Mouse (Mus musculus) midbrain, embryonic 16.5 days (tissue): ENCODE data around the gene Rtn4ip1. TPM values are rescaled to one million over a fixed set of nuclear protein-coding genes. Genes with fewer than 3 reads are reported as not detected.

Experiments used
- ATAC-seq: fragments of 200-750 bp; cut with Nextera tagmentation; 2 replicates; pipeline ENCODE4 v1.8.0; 2017; ENCODE audit warnings: moderate TSS enrichment
- H3K27ac ChIP-seq: fragments of 300-500 bp; sonication (generic); 2 replicates; pipeline ENCODE4 v1.5.1; 2014; ENCODE audit warnings: mild to moderate bottlenecking, low read length, mixed read lengths
- H3K27me3 ChIP-seq: fragments of 300-500 bp; sonication (generic); 2 replicates; pipeline ENCODE4 v1.6.1; 2014; ENCODE audit warnings: low read depth, low read length, mixed read lengths; ENCODE audit not compliant: control insufficient read depth, insufficient read depth
- H3K36me3 ChIP-seq: fragments of 300-500 bp; sonication (generic); 2 replicates; pipeline ENCODE4 v1.6.1; 2014; ENCODE audit warnings: mild to moderate bottlenecking, low read length, moderate library complexity, mixed read lengths; ENCODE audit not compliant: control insufficient read depth, insufficient read depth
- H3K4me1 ChIP-seq: fragments of 300-500 bp; sonication (generic); 2 replicates; pipeline ENCODE4 v1.6.1; 2014; ENCODE audit warnings: mild to moderate bottlenecking, low read length, mixed read lengths; ENCODE audit not compliant: control insufficient read depth, insufficient read depth
- H3K4me2 ChIP-seq: fragments of 300-500 bp; sonication (generic); 2 replicates; pipeline ENCODE4 v1.6.1; 2014; ENCODE audit warnings: mild to moderate bottlenecking, low read length, mixed read lengths
- H3K4me3 ChIP-seq: fragments of 300-500 bp; sonication (generic); 2 replicates; pipeline ENCODE4 v1.5.1; 2014; ENCODE audit warnings: low read depth, mild to moderate bottlenecking, low read length, moderate library complexity, mixed read lengths
- H3K9ac ChIP-seq: fragments of 300-500 bp; sonication (generic); 2 replicates; pipeline ENCODE4 v1.6.1; 2014; ENCODE audit warnings: low read depth, low read length, mixed read lengths
- H3K9me3 ChIP-seq: fragments of 300-500 bp; sonication (generic); replicated peaks from 2 replicates; pipeline ENCODE4 v1.6.1; 2014; ENCODE audit warnings: mild to moderate bottlenecking, low read length, mixed read lengths; ENCODE audit not compliant: control insufficient read depth, poor library complexity, severe bottlenecking
- WGBS: fragments of 180-500 bp; shearing (Covaris S2); extraction: QIAGEN DNeasy Blood & Tissue Kit; methylation state at CpG from one replicate; pipeline ENCODE4 v1.1.7; 2014; 5-methylcytosine and 5-hydroxymethylcytosine counted together
- polyA plus RNA-seq: library from polyadenylated mRNA; unstranded; fragments of >200 nt; fragmentation: Nextera tagmentation; extraction: Ambion mirVana; gene quantifications from 2 replicates; pipeline ENCODE4 v1.2.1, GENCODE M21; 2015

Rtn4ip1 gene
- polyA plus RNA-seq, 1 experiment from 2014 or later, result 15.1 TPM

- 88% methylated on average over 8 of the region's 8 CpGs for WGBS
- Histone ChIP-seq H3K4me3 (no peak overlapping the region), H3K4me1 (peaks cover 3% of the 10 kb centered on the region), H3K36me3 (peaks cover 4% of the 10 kb centered on the region; the same call in 1 of the 2 replicates), H3K4me2 (no peak overlapping the region), H3K9ac (no peak overlapping the region), H3K9me3 (no peaks in the 10 kb centered on the region), H3K27ac (no peak overlapping the region), H3K27me3 (no peaks in the 10 kb centered on the region)
- no peak for ATAC-seq
Observed at GRCm38 (mm10) chr10:43896065-43896464, 5.5 kb upstream of the Rtn4ip1 start.

- Histone ChIP-seq H3K27me3 (no peaks in the 10 kb centered on the region), H3K9me3 (no peaks in the 10 kb centered on the region), H3K27ac (no peak overlapping the region), H3K4me2 (no peak overlapping the region), H3K4me1 (peaks cover 13% of the 10 kb centered on the region), H3K4me3 (no peak overlapping the region), H3K36me3 (peaks cover 4% of the 10 kb centered on the region; the same call in 1 of the 2 replicates), H3K9ac (no peak overlapping the region)
- ATAC-seq, result no peak
- 93% methylated on average over 7 of the region's 7 CpGs for WGBS
Observed at GRCm38 (mm10) chr10:43898276-43898675, 3.3 kb upstream of the Rtn4ip1 start.

GRCm38 (mm10) chr10:43900883-43901570, 580 bp upstream of the Rtn4ip1 start:
- Histone ChIP-seq H3K4me2 (peak overlapping the region; percentile 69), H3K27me3 (no peaks in the 10 kb centered on the region), H3K9me3 (no peaks in the 10 kb centered on the region), H3K9ac (peak overlapping the region; percentile 81), H3K4me3 (peak overlapping the region; percentile 86), H3K4me1 (peaks cover 15% of the 10 kb centered on the region), H3K27ac (peak overlapping the region; percentile 80), H3K36me3 (no peaks in the 10 kb centered on the region)
- ATAC-seq, result peak; percentile 82
- 6% methylated on average over 29 of the region's 30 CpGs for WGBS

GRCm38 (mm10) chr10:43904569-43904968, 3.0 kb downstream of the Rtn4ip1 start:
- Histone ChIP-seq H3K9ac (no peak overlapping the region), H3K4me1 (peaks cover 15% of the 10 kb centered on the region), H3K27ac (no peak overlapping the region), H3K9me3 (no peaks in the 10 kb centered on the region), H3K4me2 (no peak overlapping the region), H3K27me3 (no peaks in the 10 kb centered on the region), H3K36me3 (no peaks in the 10 kb centered on the region), H3K4me3 (no peak overlapping the region)
- ATAC-seq, result no peak
- 94% methylated on average over 1 of the region's 1 CpGs for WGBS

GRCm38 (mm10) chr10:43910032-43910872, 8.6 kb downstream of the Rtn4ip1 start:
- 0 out of 2 replicates have a peak, but pooled peaks cover 5% of the 10 kb centered on the region for H3K36me3 ChIP-seq
- ATAC-seq, result no peak
- 88% methylated on average over 12 of the region's 12 CpGs for WGBS

GRCm38 (mm10) chr10:43910873-43911142, 9.2 kb downstream of the Rtn4ip1 start:
- no peak for ATAC-seq
- H3K27me3 ChIP-seq, result no peaks in the 10 kb centered on the region
- WGBS, result 94% methylated on average over 8 of the region's 8 CpGs
- H3K4me3 ChIP-seq, result no peak overlapping the region
- H3K36me3 ChIP-seq, result 0 out of 2 replicates have a peak, but pooled peaks cover 5% of the 10 kb centered on the region
- no peak overlapping the region for H3K27ac ChIP-seq
- no peaks in the 10 kb centered on the region for H3K9me3 ChIP-seq
- H3K4me2 ChIP-seq, result no peak overlapping the region
- no peaks in the 10 kb centered on the region for H3K4me1 ChIP-seq
- no peak overlapping the region for H3K9ac ChIP-seq

More at GRCm38 (mm10) chr10:43910032-43910872, 8.6 kb downstream of the Rtn4ip1 start:
- no peak overlapping the region for H3K4me3 ChIP-seq
- H3K4me2 ChIP-seq, result no peak overlapping the region
- H3K9me3 ChIP-seq, result no peaks in the 10 kb centered on the region
- no peak overlapping the region for H3K9ac ChIP-seq
- no peaks in the 10 kb centered on the region for H3K27me3 ChIP-seq
- no peak overlapping the region for H3K27ac ChIP-seq
- no peaks in the 10 kb centered on the region for H3K4me1 ChIP-seq

DNA sequence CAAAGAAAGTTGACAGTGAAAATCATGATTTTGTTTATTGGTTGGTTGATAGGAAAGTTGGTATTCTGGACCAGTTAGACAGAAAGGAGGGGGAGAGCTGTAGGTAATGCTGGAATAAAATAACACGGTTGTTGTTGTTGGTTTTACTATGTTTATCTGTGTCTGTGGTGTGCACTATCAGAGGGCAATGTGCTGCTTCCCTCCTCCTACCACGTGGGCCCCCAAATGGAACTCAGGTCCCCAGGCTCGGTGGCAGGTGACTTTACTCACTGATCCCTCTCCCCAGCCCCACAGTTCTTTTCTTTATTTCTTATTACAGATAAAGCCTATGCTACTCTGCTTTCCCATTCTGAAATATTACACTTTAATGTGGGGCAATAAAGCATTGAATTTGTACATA, 10.6 kb downstream of the Rtn4ip1 start:
- ATAC-seq, result no peak
- 76% methylated on average over 3 of the region's 3 CpGs for WGBS

DNA sequence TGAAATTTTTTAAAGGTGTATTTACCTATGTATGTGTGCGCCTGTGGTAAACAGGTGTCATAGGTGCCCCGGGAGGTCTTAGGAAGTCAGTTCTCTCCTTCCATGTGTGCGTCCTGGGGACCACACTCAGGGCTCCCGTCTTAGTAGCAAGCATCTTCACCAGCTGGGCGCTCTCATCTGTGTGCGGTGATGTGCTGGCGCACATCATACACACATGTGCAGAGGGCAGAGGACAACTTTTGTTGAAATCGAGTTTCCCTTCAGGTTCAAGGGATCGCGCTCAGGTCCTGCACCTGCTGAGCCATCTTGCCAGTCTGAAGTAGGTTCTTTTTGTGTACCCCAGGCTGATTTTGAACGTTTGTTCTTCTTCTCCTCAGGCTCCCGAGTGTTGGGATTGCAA, 14.6 kb downstream of the Rtn4ip1 start:
- H3K36me3 ChIP-seq, result no peaks in the 10 kb centered on the region
- no peaks in the 10 kb centered on the region for H3K4me1 ChIP-seq
- ATAC-seq, result no peak
- H3K9me3 ChIP-seq, result no peaks in the 10 kb centered on the region
- H3K27ac ChIP-seq, result no peak overlapping the region
- no peaks in the 10 kb centered on the region for H3K27me3 ChIP-seq
- H3K9ac ChIP-seq, result no peak overlapping the region
- H3K4me2 ChIP-seq, result no peak overlapping the region
- H3K4me3 ChIP-seq, result no peak overlapping the region
- WGBS, result 80% methylated on average over 12 of the region's 12 CpGs

More for the DNA sequence above, 10.6 kb downstream of the Rtn4ip1 start:
- Histone ChIP-seq H3K9ac (no peak overlapping the region), H3K27me3 (no peaks in the 10 kb centered on the region), H3K4me1 (no peaks in the 10 kb centered on the region), H3K9me3 (no peaks in the 10 kb centered on the region), H3K27ac (no peak overlapping the region), H3K36me3 (0 out of 2 replicates have a peak, but pooled peaks cover 5% of the 10 kb centered on the region), H3K4me2 (no peak overlapping the region), H3K4me3 (no peak overlapping the region)

DNA sequence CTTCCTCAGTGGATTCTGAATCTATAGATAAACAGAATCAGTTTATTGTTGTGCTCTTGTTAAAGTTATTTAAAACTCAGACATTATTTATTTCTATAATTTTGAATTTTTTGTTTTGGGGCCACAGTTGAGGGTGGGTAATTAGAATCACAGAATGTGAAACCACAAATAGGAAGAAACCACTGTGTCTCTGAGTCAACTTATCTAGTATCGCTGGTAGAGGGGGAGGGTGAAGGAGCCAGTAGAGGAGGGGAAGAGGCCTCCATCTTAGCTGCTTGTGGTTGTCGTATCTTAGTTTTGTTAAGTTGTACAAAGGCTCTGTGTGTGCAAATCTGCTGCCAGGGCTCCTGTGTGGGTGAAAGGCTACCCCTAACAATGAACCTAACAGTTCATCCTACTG, 15.1 kb downstream of the Rtn4ip1 start:
- H3K27me3 ChIP-seq, result no peaks in the 10 kb centered on the region
- WGBS, result 89% methylated on average over 2 of the region's 2 CpGs
- ATAC-seq, result no peak
- H3K4me1 ChIP-seq, result no peaks in the 10 kb centered on the region
- no peak overlapping the region for H3K27ac ChIP-seq
- no peak overlapping the region for H3K9ac ChIP-seq
- H3K36me3 ChIP-seq, result no peaks in the 10 kb centered on the region
- H3K4me2 ChIP-seq, result no peak overlapping the region
- no peaks in the 10 kb centered on the region for H3K9me3 ChIP-seq
- no peak overlapping the region for H3K4me3 ChIP-seq
